Mouse (Mus musculus): ENCODE data around the gene Wwc1. TPM values are rescaled to one million over a fixed set of nuclear protein-coding genes. Genes with fewer than 3 reads are reported as not detected.

Gene Wwc1
- polyA plus RNA-seq (2014; fragmentation: Nextera tagmentation; extraction: Ambion mirVana): 17.0 and 17.4 TPM in 2 replicates

DNA sequence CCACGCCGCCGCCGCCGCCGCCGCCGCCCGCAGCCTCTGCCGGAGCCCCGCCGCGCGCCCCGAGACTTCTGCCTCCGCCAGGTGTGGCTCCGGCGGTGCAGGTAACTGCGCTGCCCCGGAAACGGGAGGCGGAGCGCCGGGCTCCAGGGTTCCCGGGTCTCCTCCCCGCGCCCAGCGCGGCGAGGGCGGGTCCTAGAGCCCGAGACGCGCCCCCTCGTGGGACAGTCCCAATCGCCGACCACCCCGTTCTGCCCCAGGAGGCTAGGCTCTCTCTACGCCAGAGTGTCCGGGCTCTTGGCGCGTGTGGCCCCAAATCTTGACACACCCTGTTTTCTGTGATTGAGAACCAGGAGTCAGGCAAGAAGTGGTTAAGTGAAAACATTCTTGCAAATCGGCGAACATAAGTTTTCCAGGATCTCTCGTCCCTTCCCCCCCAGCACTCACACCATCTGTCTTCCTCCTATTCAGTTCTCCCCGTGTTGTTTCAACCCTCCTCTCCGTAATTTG is at the start of gene Wwc1:
Wwc1 (minus strand) TSS at position 117 of the 507 bp plus-strand sequence.
- H3K9ac ChIP-seq: peak within 1 kb of the TSS; percentile 70
- ATAC-seq (ENCODE audit: insufficient read depth): peak; percentile 88
- H3K27ac ChIP-seq (ENCODE audit: low read depth): peak within 1 kb of the TSS; percentile 63; the same call in 1 of the 2 replicates
- no peaks in the 10 kb centered on the region for H3K9me3 ChIP-seq (ENCODE audit: low read depth, low read length)
- no peaks in the 10 kb centered on the region for H3K4me1 ChIP-seq (ENCODE audit: insufficient read depth)
- peak; percentile 38 for TF ChIP-seq CTCF (IDR thresholded peaks at IDR 0.05; ENCODE audit: low read depth)
- 1% methylated on average over 28 of the region's 47 CpGs for WGBS
- no peaks in the 10 kb centered on the region for H3K36me3 ChIP-seq (ENCODE audit: insufficient read depth)
- H3K27me3 ChIP-seq (ENCODE audit: insufficient read depth, low read length): peaks cover 28% of the 10 kb centered on the region
- peak within 1 kb of the TSS; percentile 82 for H3K4me2 ChIP-seq
- peak within 1 kb of the TSS; percentile 69 for H3K4me3 ChIP-seq (ENCODE audit: low read depth, low read length)
- DNase-seq: peak; percentile 86

DNA sequence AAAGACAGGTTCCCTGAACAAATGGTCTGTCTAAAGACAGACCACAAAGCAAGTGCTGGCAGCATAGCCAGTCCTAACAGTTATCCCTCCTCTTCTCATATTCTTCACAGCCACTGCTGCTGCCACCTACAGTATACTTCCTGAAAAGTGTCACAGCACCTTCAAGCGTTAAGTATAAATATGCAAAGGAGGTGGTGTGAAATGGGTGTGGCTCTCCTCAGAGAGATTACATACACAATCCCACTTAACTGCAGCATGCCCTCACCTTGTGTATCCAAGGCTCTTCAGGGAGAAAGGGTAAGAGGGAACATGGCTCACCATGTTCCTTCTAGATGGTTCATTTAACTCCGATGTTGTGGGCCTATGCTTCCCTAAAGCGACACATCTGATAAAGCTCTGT is 39.7 kb upstream of the Wwc1 start:
- H3K4me2 ChIP-seq: no peak overlapping the region
- no peaks in the 10 kb centered on the region for H3K36me3 ChIP-seq (ENCODE audit: insufficient read depth)
- H3K27ac ChIP-seq (ENCODE audit: low read depth): no peak overlapping the region
- DNase-seq: no peak
- H3K27me3 ChIP-seq (ENCODE audit: insufficient read depth, low read length): no peaks in the 10 kb centered on the region
- no peak overlapping the region for H3K4me3 ChIP-seq (ENCODE audit: low read depth, low read length)
- no peak for TF ChIP-seq CTCF (IDR thresholded peaks at IDR 0.05; ENCODE audit: low read depth)
- no peaks in the 10 kb centered on the region for H3K9me3 ChIP-seq (ENCODE audit: low read depth, low read length)
- H3K9ac ChIP-seq: no peak overlapping the region
- no peaks in the 10 kb centered on the region for H3K4me1 ChIP-seq (ENCODE audit: insufficient read depth)
- 48% methylated on average over 3 of the region's 3 CpGs for WGBS
- ATAC-seq (ENCODE audit: insufficient read depth): no peak

DNA sequence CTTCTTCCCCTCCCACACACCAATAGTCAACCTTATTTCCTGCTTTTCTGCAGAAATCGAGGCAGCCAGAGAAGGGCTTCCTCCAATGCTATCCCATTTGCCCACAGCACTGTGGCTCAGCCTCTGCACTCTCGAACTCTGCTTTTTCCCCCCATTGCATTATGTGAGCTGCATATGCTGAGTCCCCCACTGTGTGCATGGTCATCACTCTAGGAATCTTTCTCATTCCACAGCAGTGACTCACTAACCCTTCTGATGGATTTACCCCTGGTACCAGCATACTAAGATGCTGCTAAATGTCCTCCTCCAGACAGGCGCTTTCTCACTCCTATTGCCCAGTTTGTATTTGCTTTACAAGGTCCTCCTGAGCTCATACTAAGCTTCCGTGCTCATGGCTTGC is 32.9 kb upstream of the Wwc1 start:
- Histone ChIP-seq H3K9ac (no peak overlapping the region), H3K27me3 (ENCODE audit: insufficient read depth, low read length) (no peaks in the 10 kb centered on the region), H3K36me3 (ENCODE audit: insufficient read depth) (no peaks in the 10 kb centered on the region), H3K27ac (ENCODE audit: low read depth) (no peak overlapping the region), H3K4me1 (ENCODE audit: insufficient read depth) (no peaks in the 10 kb centered on the region), H3K4me3 (ENCODE audit: low read depth, low read length) (no peak overlapping the region), H3K9me3 (ENCODE audit: low read depth, low read length) (no peaks in the 10 kb centered on the region), H3K4me2 (no peak overlapping the region)
- DNase-seq (no peak), ATAC-seq (ENCODE audit: insufficient read depth) (no peak)
- 65% methylated on average over 4 of the region's 4 CpGs for WGBS
- TF ChIP-seq CTCF (IDR thresholded peaks at IDR 0.05; ENCODE audit: low read depth): no peak

DNA sequence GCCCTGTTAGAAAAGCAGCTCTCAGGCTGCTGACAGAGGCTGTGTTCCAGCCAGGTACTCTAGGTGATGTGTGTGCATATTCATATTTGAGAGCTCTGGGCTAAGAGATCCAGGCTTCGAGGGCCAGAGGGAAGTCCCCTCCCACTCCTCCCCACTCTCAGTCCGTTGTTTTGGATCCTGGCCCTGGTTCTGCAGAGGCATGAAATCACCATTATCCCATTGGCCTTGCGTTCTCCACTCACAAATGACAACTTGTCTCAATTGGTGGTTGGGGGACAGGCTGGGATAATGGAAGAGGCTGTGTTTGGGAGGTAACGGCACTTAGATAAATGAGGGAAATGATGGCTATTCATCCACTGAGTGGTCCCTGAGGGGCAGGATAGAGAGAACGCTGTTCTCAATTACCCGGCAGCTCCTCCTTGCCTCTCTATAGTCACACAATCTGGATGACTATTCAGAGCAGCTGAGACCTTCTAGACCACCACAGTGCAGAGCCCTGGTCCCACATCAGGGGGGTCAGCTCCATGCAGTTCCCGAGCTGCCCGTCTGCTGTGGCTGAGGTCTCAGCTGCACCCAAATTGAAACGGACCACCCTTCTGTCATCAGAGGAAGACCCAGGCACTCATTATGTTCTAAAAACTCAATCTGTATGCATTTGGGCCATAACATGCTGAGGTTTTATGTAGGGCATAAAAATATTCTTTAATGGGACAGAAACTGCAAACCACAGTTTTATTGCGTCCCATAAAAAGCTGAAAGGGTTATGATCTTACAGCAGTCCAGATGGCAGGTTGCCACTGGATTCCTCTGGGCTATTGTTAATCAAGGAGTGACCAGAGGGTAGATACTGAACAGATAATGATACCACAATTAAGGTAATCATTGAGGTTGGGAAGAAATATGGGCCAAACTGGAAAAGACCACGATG is 29.2 kb upstream of the Wwc1 start:
- no peaks in the 10 kb centered on the region for H3K36me3 ChIP-seq (ENCODE audit: insufficient read depth)
- TF ChIP-seq CTCF (IDR thresholded peaks at IDR 0.05; ENCODE audit: low read depth): no peak
- no peaks in the 10 kb centered on the region for H3K27me3 ChIP-seq (ENCODE audit: insufficient read depth, low read length)
- H3K4me2 ChIP-seq: no peak overlapping the region
- H3K9me3 ChIP-seq (ENCODE audit: low read depth, low read length): no peaks in the 10 kb centered on the region
- no peak overlapping the region for H3K27ac ChIP-seq (ENCODE audit: low read depth)
- ATAC-seq (ENCODE audit: insufficient read depth): no peak
- no peak overlapping the region for H3K4me3 ChIP-seq (ENCODE audit: low read depth, low read length)
- no peaks in the 10 kb centered on the region for H3K4me1 ChIP-seq (ENCODE audit: insufficient read depth)
- no peak overlapping the region for H3K9ac ChIP-seq
- 75% methylated on average over 11 of the region's 11 CpGs for WGBS
- DNase-seq: no peak

DNA sequence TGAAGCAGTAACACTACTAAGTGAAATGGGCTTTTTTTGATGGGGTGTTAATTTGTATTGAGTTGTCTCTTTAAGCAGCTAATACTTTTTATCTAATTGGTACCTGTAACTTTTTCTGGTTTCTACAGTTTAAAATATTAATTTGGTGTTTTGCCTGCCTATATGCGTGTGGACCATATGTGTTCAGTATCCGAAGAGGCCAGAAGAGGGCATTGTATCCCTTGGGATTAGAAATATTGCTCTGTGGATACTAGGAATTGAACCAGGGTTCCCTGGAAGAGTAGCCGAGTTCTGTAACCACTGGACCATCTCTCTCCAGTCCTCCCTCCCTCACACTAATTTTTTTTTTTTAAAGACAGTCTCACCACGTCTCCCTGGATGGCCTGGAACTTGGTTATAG is 22.6 kb upstream of the Wwc1 start:
- Histone ChIP-seq H3K9ac (no peak overlapping the region), H3K27ac (ENCODE audit: low read depth) (no peak overlapping the region), H3K4me2 (no peak overlapping the region), H3K9me3 (ENCODE audit: low read depth, low read length) (no peaks in the 10 kb centered on the region), H3K4me1 (ENCODE audit: insufficient read depth) (no peaks in the 10 kb centered on the region), H3K36me3 (ENCODE audit: insufficient read depth) (no peaks in the 10 kb centered on the region), H3K4me3 (ENCODE audit: low read depth, low read length) (no peak overlapping the region), H3K27me3 (ENCODE audit: insufficient read depth, low read length) (0 out of 2 replicates have a peak, but pooled peaks cover 12% of the 10 kb centered on the region)
- peak; percentile 26; the same call in 1 of the 2 replicates for TF ChIP-seq CTCF (IDR thresholded peaks at IDR 0.05; ENCODE audit: low read depth)
- WGBS: 47% methylated on average over 4 of the region's 4 CpGs
- ATAC-seq (ENCODE audit: insufficient read depth): no peak
- DNase-seq: peak; percentile 21

DNA sequence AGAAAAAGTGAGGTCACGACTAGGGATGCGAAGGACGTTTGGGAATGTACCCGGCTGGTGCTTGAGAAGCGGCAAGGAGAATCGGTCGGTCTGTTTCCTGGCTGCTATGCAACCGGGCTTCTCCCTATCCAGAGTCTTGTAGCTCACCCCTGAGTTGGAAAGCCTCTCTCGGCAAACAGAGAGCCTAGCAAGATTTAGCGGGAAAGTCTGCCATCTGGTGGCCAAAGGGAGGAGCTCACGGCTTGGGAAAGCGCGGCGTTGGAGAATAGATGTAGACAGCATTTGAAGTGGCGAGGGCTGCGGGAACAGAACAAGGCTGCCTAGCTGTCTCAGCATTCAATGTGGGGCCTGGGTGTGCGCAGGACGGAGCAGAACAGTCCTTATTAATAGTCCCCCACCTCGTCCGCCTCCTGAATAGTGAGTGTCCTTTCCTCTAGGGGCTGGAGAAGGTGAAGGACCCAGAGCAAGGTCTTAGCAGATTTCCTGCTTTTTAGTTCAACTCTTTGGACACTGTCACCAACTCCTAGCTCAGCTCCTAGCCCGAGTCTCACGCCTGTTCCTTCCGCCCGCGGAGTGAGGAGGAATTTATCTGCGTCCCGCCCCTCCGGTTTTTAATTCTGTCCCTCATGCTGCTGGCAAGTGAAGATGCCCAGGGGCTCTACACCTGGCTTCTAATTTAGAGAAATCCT is 21.1 kb upstream of the Wwc1 start:
- no peaks in the 10 kb centered on the region for H3K4me1 ChIP-seq (ENCODE audit: insufficient read depth)
- 0 out of 2 replicates have a peak, but pooled peaks cover 12% of the 10 kb centered on the region for H3K27me3 ChIP-seq (ENCODE audit: insufficient read depth, low read length)
- H3K9me3 ChIP-seq (ENCODE audit: low read depth, low read length): no peaks in the 10 kb centered on the region
- no peaks in the 10 kb centered on the region for H3K36me3 ChIP-seq (ENCODE audit: insufficient read depth)
- TF ChIP-seq CTCF (IDR thresholded peaks at IDR 0.05; ENCODE audit: low read depth): peak; percentile 90
- DNase-seq: peak; percentile 98
- ATAC-seq (ENCODE audit: insufficient read depth): peak; percentile 87
- no peak overlapping the region for H3K9ac ChIP-seq
- H3K4me2 ChIP-seq: peak overlapping the region; percentile 60
- H3K27ac ChIP-seq (ENCODE audit: low read depth): 0 out of 2 replicates have a peak overlapping the region, but pooled peaks have one; percentile 18
- peak overlapping the region; percentile 19; the same call in 1 of the 2 replicates for H3K4me3 ChIP-seq (ENCODE audit: low read depth, low read length)
- 6% methylated on average over 28 of the region's 28 CpGs for WGBS
